Mouse (Mus musculus) kidney, postnatal 0 days (tissue): ENCODE measurements around the gene BC004004. TPM values are rescaled to one million over a fixed set of nuclear protein-coding genes. Genes with fewer than 3 reads are reported as not detected.
"Not testable (repeated sequence)": the region's sequence is repeated elsewhere in the genome, so short reads cannot be mapped to it uniquely, and the experiment has no call there.

Experiments
- ATAC-seq: fragments of 200-750 bp; cut with Nextera tagmentation; replicated peaks from 2 replicates; pipeline ENCODE4 v1.8.0; 2017; ENCODE audit warnings: low read depth, moderate number of reproducible peaks, moderate TSS enrichment, moderate library complexity; ENCODE audit not compliant: low FRiP score
- DNase-seq: peaks from one replicate; pipeline ENCODE4 v3.0.0-alpha.2; 2016; ENCODE audit warnings: low spot score
- H3K27ac ChIP-seq: fragments of 300-500 bp; sonication (generic); 2 replicates; pipeline ENCODE4 v1.5.1; 2014; ENCODE audit warnings: mild to moderate bottlenecking
- H3K27me3 ChIP-seq: fragments of 300-500 bp; sonication (generic); 2 replicates; pipeline ENCODE4 v1.6.1; 2014; ENCODE audit warnings: low read length, mixed read lengths; ENCODE audit not compliant: insufficient read depth
- H3K36me3 ChIP-seq: fragments of 300-500 bp; sonication (generic); 2 replicates; pipeline ENCODE4 v1.6.1; 2014; ENCODE audit warnings: low read length, mixed read lengths; ENCODE audit not compliant: insufficient read depth
- H3K4me1 ChIP-seq: fragments of 300-500 bp; sonication (generic); replicated peaks from 2 replicates; pipeline ENCODE4 v1.6.1; 2014; ENCODE audit warnings: antibody characterized with exemption, low read length, mixed read lengths; ENCODE audit not compliant: insufficient read depth
- H3K4me2 ChIP-seq: fragments of 300-500 bp; sonication (generic); 2 replicates; pipeline ENCODE4 v1.6.1; 2014; ENCODE audit warnings: mild to moderate bottlenecking, low read length, moderate library complexity, mixed read lengths
- H3K4me3 ChIP-seq: fragments of 300-500 bp; sonication (generic); replicated peaks from 2 replicates; pipeline ENCODE4 v1.5.1; 2014; ENCODE audit warnings: low read depth, low read length
- H3K9ac ChIP-seq: fragments of 300-500 bp; sonication (generic); 2 replicates; pipeline ENCODE4 v1.6.1; 2014; ENCODE audit warnings: low read depth, low read length
- H3K9me3 ChIP-seq: fragments of 300-500 bp; sonication (generic); replicated peaks from 2 replicates; pipeline ENCODE4 v1.6.1; 2016; ENCODE audit warnings: low read length, inconsistent platforms, mixed read lengths
- CTCF ChIP-seq: IDR thresholded peaks from 2 replicates; pipeline ENCODE4 v1.5.1; 2016; ENCODE audit warnings: antibody characterized with exemption, low read depth, mild to moderate bottlenecking, moderate library complexity
- WGBS: fragments of 180-500 bp; shearing (Covaris S2); extraction: QIAGEN DNeasy Blood & Tissue Kit; methylation state at CpG from one replicate; pipeline ENCODE4 v1.1.7; 2014; 5-methylcytosine and 5-hydroxymethylcytosine counted together
- polyA plus RNA-seq: library from polyadenylated mRNA; unstranded; fragments of >200 nt; fragmentation: Nextera tagmentation; extraction: Ambion mirVana; gene quantifications from 2 replicates; pipeline ENCODE4 v1.2.1, GENCODE M21; 2015

The BC004004 gene
- polyA plus RNA-seq, 1 experiment from 2014 or later = 131 TPM

GRCm38 (mm10) chr17:29263417-29263816 lies 5.2 kb upstream of the BC004004 start:
- no peaks in the 10 kb centered on the region for H3K27me3 ChIP-seq
- H3K4me1 ChIP-seq = peaks cover 17% of the 10 kb centered on the region; the same call in 1 of the 2 replicates
- peak overlapping the region; percentile 84 for H3K9ac ChIP-seq
- H3K9me3 ChIP-seq = no peaks in the 10 kb centered on the region
- DNase-seq (no peak), ATAC-seq (peak; percentile 3; the same call in 1 of the 2 replicates)
- H3K4me3 ChIP-seq = peak overlapping the region; percentile 73
- H3K36me3 ChIP-seq = peaks cover 7% of the 10 kb centered on the region
- H3K27ac ChIP-seq = peak overlapping the region; percentile 98
- no peak for TF ChIP-seq CTCF
- WGBS = under 1% methylated on average over 14 of the region's 14 CpGs
- H3K4me2 ChIP-seq = peak overlapping the region; percentile 87

GRCm38 (mm10) chr17:29263840-29264633 lies 4.6 kb upstream of the BC004004 start, which contains the start of gene Ppil1:
Gene Ppil1 (minus strand): TSS chr17:29264186.
- 9% methylated on average over 38 of the region's 38 CpGs for WGBS
- peak within 1 kb of the TSS; percentile 84 for H3K9ac ChIP-seq
- TF ChIP-seq CTCF = no peak
- DNase-seq = peak; percentile 90
- peak within 1 kb of the TSS; percentile 87 for H3K4me2 ChIP-seq
- no peaks in the 10 kb centered on the region for H3K27me3 ChIP-seq
- H3K36me3 ChIP-seq = peaks cover 4% of the 10 kb centered on the region; the same call in 1 of the 2 replicates
- ATAC-seq = peak; percentile 50
- H3K27ac ChIP-seq = peak within 1 kb of the TSS; percentile 98
- H3K4me1 ChIP-seq = peaks cover 17% of the 10 kb centered on the region; the same call in 1 of the 2 replicates
- peak within 1 kb of the TSS; percentile 73 for H3K4me3 ChIP-seq
- H3K9me3 ChIP-seq = no peaks in the 10 kb centered on the region

- peaks cover 22% of the 10 kb centered on the region for H3K4me1 ChIP-seq
- H3K9ac ChIP-seq = peak overlapping the region; percentile 84; the same call in 1 of the 2 replicates
- no peak overlapping the region; the same call in 1 of the 2 replicates for H3K4me3 ChIP-seq
- DNase-seq = no peak
- peak overlapping the region; percentile 87; the same call in 1 of the 2 replicates for H3K4me2 ChIP-seq
- H3K9me3 ChIP-seq = no peaks in the 10 kb centered on the region
- peak overlapping the region; percentile 98 for H3K27ac ChIP-seq
- no peak for ATAC-seq
- whole genome bisulfite sequencing = 71% methylated on average over 5 of the region's 5 CpGs
- peaks cover 4% of the 10 kb centered on the region; the same call in 1 of the 2 replicates for H3K36me3 ChIP-seq
- TF ChIP-seq CTCF = no peak
- H3K27me3 ChIP-seq = no peaks in the 10 kb centered on the region
Observed at GRCm38 (mm10) chr17:29264760-29265159, 3.8 kb upstream of the BC004004 start.

GRCm38 (mm10) chr17:29267040-29267439 lies 1.5 kb upstream of the BC004004 start:
- DNase-seq, ATAC-seq, H3K36me3 ChIP-seq, H3K4me2 ChIP-seq, H3K27ac ChIP-seq, H3K4me3 ChIP-seq, H3K9me3 ChIP-seq, H3K27me3 ChIP-seq, H3K9ac ChIP-seq: not testable (repeated sequence)
- peaks cover 24% of the 10 kb centered on the region for H3K4me1 ChIP-seq
- 81% methylated on average over 2 of the region's 2 CpGs for WGBS

- peak overlapping the region; percentile 1; the same call in 1 of the 2 replicates for H3K9ac ChIP-seq
- H3K4me3 ChIP-seq = peak overlapping the region; percentile 70; the same call in 1 of the 2 replicates
- ATAC-seq = peak; percentile 8; the same call in 1 of the 2 replicates
- H3K27me3 ChIP-seq = no peaks in the 10 kb centered on the region
- H3K27ac ChIP-seq = peak overlapping the region; percentile 94
- no peak for DNase-seq
- WGBS = 47% methylated on average over 6 of the region's 6 CpGs
- H3K36me3 ChIP-seq = no peaks in the 10 kb centered on the region
- no peaks in the 10 kb centered on the region for H3K9me3 ChIP-seq
- H3K4me2 ChIP-seq = peak overlapping the region; percentile 73
- TF ChIP-seq CTCF = no peak
- H3K4me1 ChIP-seq = peaks cover 19% of the 10 kb centered on the region
Observed at GRCm38 (mm10) chr17:29267931-29268681, 482 bp upstream of the BC004004 start.

DNA sequence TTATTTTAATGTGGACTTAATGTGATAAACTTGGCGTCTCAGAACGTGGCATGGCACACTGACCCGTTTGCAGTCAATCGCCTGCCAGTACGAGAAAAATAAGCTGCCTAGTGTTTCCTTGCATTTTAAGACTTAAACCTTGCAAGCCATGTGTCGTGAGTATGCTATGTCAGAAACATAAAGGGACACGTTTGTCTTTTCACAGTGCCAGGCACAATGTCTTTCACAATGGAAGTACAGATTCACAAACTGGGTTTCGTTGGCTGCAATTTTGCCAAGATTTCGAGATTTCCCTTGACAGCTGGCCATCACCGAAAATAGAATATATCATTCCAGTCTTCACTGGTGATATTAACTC lies 740 bp downstream of the BC004004 start:
- peak overlapping the region; percentile 70 for H3K4me3 ChIP-seq
- peak overlapping the region; percentile 73 for H3K4me2 ChIP-seq
- no peak for TF ChIP-seq CTCF
- H3K36me3 ChIP-seq = no peaks in the 10 kb centered on the region
- H3K27me3 ChIP-seq = no peaks in the 10 kb centered on the region
- WGBS = 20% methylated on average over 10 of the region's 10 CpGs
- peaks cover 17% of the 10 kb centered on the region for H3K4me1 ChIP-seq
- peak overlapping the region; percentile 94 for H3K27ac ChIP-seq
- ATAC-seq (no peak), DNase-seq (no peak)
- H3K9me3 ChIP-seq = no peaks in the 10 kb centered on the region
- H3K9ac ChIP-seq = peak overlapping the region; percentile 84
